Mouse (Mus musculus) MEL (cell line): ENCODE results near the gene Tet3. TPM values are rescaled to one million over a fixed set of nuclear protein-coding genes. Genes with fewer than 3 reads are reported as not detected.

Source experiments
- DNase-seq: peaks from one replicate; pipeline ENCODE4 v3.0.0; 2011; ENCODE audit warnings: low read depth, low spot score
- H3K27ac ChIP-seq: 2 replicates; pipeline ENCODE4 v1.5.1; 2012; ENCODE audit warnings: low read depth, mild to moderate bottlenecking, control low read depth, low read length, moderate library complexity; ENCODE audit not compliant: control insufficient read depth
- H3K27me3 ChIP-seq, 2 experiments: fragments of 150-350 bp in 1 of 2; sonication (generic) in 1 of 2; 2 replicates each; pipeline ENCODE4 v1.6.1; 2012; ENCODE audit warnings: low read length in 2 of 2, mild to moderate bottlenecking in 2 of 2, improper control_type of control experiment in 1 of 2, moderate library complexity in 1 of 2; ENCODE audit not compliant: insufficient read depth in 2 of 2, control insufficient read depth in 1 of 2
- H3K36me3 ChIP-seq, 2 experiments: 2 replicates each; pipeline ENCODE4 v1.6.1; 2012 to 2014; ENCODE audit warnings: low read length in 2 of 2, improper control_type of control experiment in 1 of 2, inconsistent platforms in 1 of 2, mild to moderate bottlenecking in 1 of 2; ENCODE audit not compliant: insufficient read depth in 2 of 2, control insufficient read depth in 1 of 2
- H3K4me1 ChIP-seq, 2 experiments: fragments of 150-350 bp in 1 of 2; sonication (generic) in 1 of 2; 2 replicates each; pipeline ENCODE4 v1.6.1; 2012; ENCODE audit warnings: low read length in 2 of 2, improper control_type of control experiment in 1 of 2, mild to moderate bottlenecking in 1 of 2; ENCODE audit not compliant: insufficient read depth in 2 of 2, control insufficient read depth in 1 of 2
- H3K4me3 ChIP-seq, 2 experiments: fragments of 150-350 bp in 1 of 2; sonication (generic) in 1 of 2; 2 replicates each; pipeline ENCODE4 v1.5.1; 2012; ENCODE audit warnings: low read depth in 2 of 2, low read length in 2 of 2, mild to moderate bottlenecking in 2 of 2, moderate library complexity in 2 of 2, control low read depth in 1 of 2, improper control_type of control experiment in 1 of 2; ENCODE audit not compliant: control insufficient read depth in 1 of 2, insufficient read depth in 1 of 2
- H3K79me2 ChIP-seq: 2 replicates; pipeline ENCODE4 v1.6.1; 2012; ENCODE audit warnings: mild to moderate bottlenecking, low read length, moderate library complexity; ENCODE audit not compliant: control insufficient read depth, poor library complexity, insufficient read depth
- H3K9ac ChIP-seq: 2 replicates; pipeline ENCODE4 v1.6.1; 2012; ENCODE audit warnings: low read depth, mild to moderate bottlenecking, control low read depth, low read length, moderate library complexity; ENCODE audit not compliant: control insufficient read depth, poor library complexity, severe bottlenecking
- H3K9me3 ChIP-seq: fragments of 150-350 bp; sonication (generic); replicated peaks from 2 replicates; pipeline ENCODE4 v1.6.1; 2012; ENCODE audit warnings: mild to moderate bottlenecking, low read length, improper control_type of control experiment, moderate library complexity; ENCODE audit not compliant: insufficient read depth
- BHLHE40 ChIP-seq: IDR thresholded peaks from 2 replicates; pipeline ENCODE4 v1.6.1; 2012; ENCODE audit warnings: low read depth, mild to moderate bottlenecking, inconsistent platforms, low read length, improper control_type of control experiment, borderline replicate concordance
- ELF1 ChIP-seq: IDR thresholded peaks from 2 replicates; pipeline ENCODE4 v1.6.1; 2014; ENCODE audit warnings: low read depth, mild to moderate bottlenecking, inconsistent platforms, low read length, improper control_type of control experiment, moderate library complexity
- GABPA ChIP-seq: IDR thresholded peaks from 2 replicates; pipeline ENCODE4 v1.6.1; 2012; ENCODE audit warnings: low read depth, mild to moderate bottlenecking, inconsistent platforms, low read length, improper control_type of control experiment, moderate library complexity
- GATA1 ChIP-seq: IDR thresholded peaks from 2 replicates; pipeline ENCODE4 v1.6.1; 2011; ENCODE audit warnings: low read depth, low read length, improper control_type of control experiment
- JUND ChIP-seq: IDR thresholded peaks from 2 replicates; pipeline ENCODE4 v1.6.1; 2011; ENCODE audit warnings: low read depth, mild to moderate bottlenecking, improper control_type of control experiment, low read length
- KAT2A ChIP-seq: conservative IDR thresholded peaks from 2 replicates; pipeline ENCODE4 v1.6.1; 2012; ENCODE audit warnings: low read depth, low read length, improper control_type of control experiment, inconsistent platforms
- MAZ ChIP-seq: IDR thresholded peaks from 2 replicates; pipeline ENCODE4 v1.6.1; 2012; ENCODE audit warnings: low read depth, mild to moderate bottlenecking, inconsistent platforms, low read length, improper control_type of control experiment
- MYC ChIP-seq: IDR thresholded peaks from 2 replicates; pipeline ENCODE4 v1.6.1; 2011; ENCODE audit warnings: low read depth, mild to moderate bottlenecking, low read length, improper control_type of control experiment, moderate library complexity
- NELFE ChIP-seq: IDR thresholded peaks from 2 replicates; pipeline ENCODE4 v1.6.1; 2011; ENCODE audit warnings: low read depth, low read length, improper control_type of control experiment
- POLR2A ChIP-seq, 2 experiments: IDR thresholded peaks; 2 replicates each; pipeline ENCODE4 v1.6.1; 2011 to 2012; ENCODE audit warnings: low read length in 2 of 2, mild to moderate bottlenecking in 2 of 2, control low read depth in 1 of 2, improper control_type of control experiment in 1 of 2, low read depth in 1 of 2, moderate library complexity in 1 of 2; ENCODE audit not compliant: control insufficient read depth in 1 of 2, insufficient read depth in 1 of 2, poor library complexity in 1 of 2
- POLR2AphosphoS2 ChIP-seq: IDR thresholded peaks from 2 replicates; pipeline ENCODE4 v1.6.1; 2011; ENCODE audit warnings: low read length, improper control_type of control experiment
- POLR2AphosphoS5 ChIP-seq: IDR thresholded peaks from 2 replicates; pipeline ENCODE4 v1.6.1; 2012; ENCODE audit warnings: low read depth, borderline replicate concordance, mild to moderate bottlenecking, inconsistent platforms, low read length, moderate library complexity, mixed read lengths
- SMC3 ChIP-seq: IDR thresholded peaks from 2 replicates; pipeline ENCODE4 v1.6.1; 2011; ENCODE audit warnings: low read depth, low read length, improper control_type of control experiment
- UBTF ChIP-seq: IDR thresholded peaks from 2 replicates; pipeline ENCODE4 v1.6.1; 2012; ENCODE audit warnings: low read depth, mild to moderate bottlenecking, inconsistent platforms, low read length, improper control_type of control experiment, moderate library complexity, borderline replicate concordance; ENCODE audit not compliant: insufficient read depth
- ZC3H11A ChIP-seq: IDR thresholded peaks from 2 replicates; pipeline ENCODE4 v1.6.1; 2012; ENCODE audit warnings: low read depth, mild to moderate bottlenecking, inconsistent platforms, low read length, improper control_type of control experiment
- ZKSCAN1 ChIP-seq: IDR thresholded peaks from 2 replicates; pipeline ENCODE4 v1.6.1; 2012; ENCODE audit warnings: low read depth, mild to moderate bottlenecking, inconsistent platforms, low read length, improper control_type of control experiment, moderate library complexity
- ZMIZ1 ChIP-seq: IDR thresholded peaks from 2 replicates; pipeline ENCODE4 v1.6.1; 2012; ENCODE audit warnings: low read depth, mild to moderate bottlenecking, inconsistent platforms, low read length, improper control_type of control experiment, moderate library complexity
- ZNF384 ChIP-seq: IDR thresholded peaks from 2 replicates; pipeline ENCODE4 v1.6.1; 2012; ENCODE audit warnings: low read depth, mild to moderate bottlenecking, inconsistent platforms, low read length, improper control_type of control experiment
- polyA plus RNA-seq, 2 experiments: library from polyadenylated mRNA; stranded (reverse) in 1 of 2; unstranded in 1 of 2; fragments of >175 nt in 1 of 2; fragments of >200 nt in 1 of 2; gene quantifications; 2 replicates each; pipeline versions ENCODE4 v1.2.1 to v1.2.4; 2012; ENCODE audit warnings: low replicate concordance in 2 of 2, low read depth in 1 of 2; ENCODE audit not compliant: insufficient read length in 2 of 2, insufficient read depth in 1 of 2, missing spikeins in 1 of 2
- total RNA-seq: library from RNA; depleted of rRNA; stranded (reverse); fragments of 300-350 nt; gene quantifications from 2 replicates; pipeline ENCODE4 v1.2.3, GENCODE M21; 2012

Gene Tet3
- total and polyA plus RNA-seq, 3 experiments = 11.6 to 35.3 (median 22.9) TPM

GRCm38 (mm10) chr6:83417104-83417502 is 41.8 kb downstream of the Tet3 start:
- peaks cover 8% of the 10 kb centered on the region for H3K79me2 ChIP-seq
- no peak for TF ChIP-seq POLR2A (IDR thresholded peaks at IDR 0.05; ENCODE audit: control insufficient read depth in 1 of 2, insufficient read depth in 1 of 2, low read depth in 1 of 2, low read length in 2 of 2, poor library complexity in 1 of 2)
- no peak for TF ChIP-seq MYC
- TF ChIP-seq ZC3H11A = no peak
- no peak for TF ChIP-seq MAZ
- no peak for TF ChIP-seq NELFE
- TF ChIP-seq ELF1 = no peak
- TF ChIP-seq KAT2A = no peak
- TF ChIP-seq GATA1 = no peak
- TF ChIP-seq ZMIZ1 = no peak
- TF ChIP-seq POLR2AphosphoS2 = no peak
- no peak for TF ChIP-seq UBTF
- no peak for TF ChIP-seq SMC3
- TF ChIP-seq ZKSCAN1 = no peak
- TF ChIP-seq GABPA = no peak
- H3K4me1 ChIP-seq = no peaks in the 10 kb centered on the region
- no peaks in the 10 kb centered on the region for H3K9me3 ChIP-seq
- H3K27ac ChIP-seq = no peak overlapping the region
- H3K4me3 ChIP-seq = no peak overlapping the region
- no peaks in the 10 kb centered on the region for H3K27me3 ChIP-seq
- peaks cover 0 to 10% of the 10 kb centered on the region in 2 experiments; a peak in 2 of 4 replicates for H3K36me3 ChIP-seq
- no peak overlapping the region for H3K9ac ChIP-seq
- no peak for DNase-seq

GRCm38 (mm10) chr6:83416261-83417103 is 42.4 kb downstream of the Tet3 start:
- H3K36me3 ChIP-seq = peaks cover 0 to 10% of the 10 kb centered on the region in 2 experiments; a peak in 2 of 4 replicates
- TF ChIP-seq JUND (no peak), GATA1 (no peak), BHLHE40 (no peak), ZNF384 (0 out of 2 replicates have a peak, but pooled peaks have one; percentile 39), POLR2AphosphoS5 (no peak)
- H3K4me3 ChIP-seq = no peak overlapping the region
- DNase-seq = no peak
- H3K79me2 ChIP-seq = peaks cover 8% of the 10 kb centered on the region
- no peaks in the 10 kb centered on the region for H3K27me3 ChIP-seq
- H3K27ac ChIP-seq = no peak overlapping the region
- no peaks in the 10 kb centered on the region for H3K9me3 ChIP-seq
- no peak overlapping the region for H3K9ac ChIP-seq
- H3K4me1 ChIP-seq = no peaks in the 10 kb centered on the region
